Mouse (Mus musculus): ENCODE measurements at regions not wholly inside any gene's neighbourhood (a gene's known extent, or its start where the extent isn't known, plus 50 kb on each side); places are given as distances from the start of the nearest gene placed in this dataset.

- 85% methylated on average over 16 of the region's 16 CpGs for WGBS
- no peak for DNase-seq
- Histone ChIP-seq H3K27ac (ENCODE audit: insufficient read depth, low read depth, low read length) (no peak overlapping the region), H3K4me3 (ENCODE audit: insufficient read depth, low read depth, low read length) (no peak overlapping the region), H3K36me3 (ENCODE audit: control insufficient read depth, insufficient read depth, low read length) (no peaks in the 10 kb centered on the region), H3K27me3 (replicated peaks; ENCODE audit: control insufficient read depth, insufficient read depth, low read length) (no peaks in the 10 kb centered on the region), H3K4me1 (ENCODE audit: control insufficient read depth, insufficient read depth, low read length) (peaks cover 4% of the 10 kb centered on the region)
- TF ChIP-seq CTCF (conservative IDR thresholded peaks at IDR 0.05; ENCODE audit: insufficient read depth, insufficient read length, low read depth, low read length) (no peak), POLR2A (IDR thresholded peaks at IDR 0.05; ENCODE audit: low read depth, low read length) (no peak)
Measured at GRCm38 (mm10) chr17:45940121-45940813, 91.9 kb downstream of the Vegfa start.

- Histone ChIP-seq H3K27ac (ENCODE audit: insufficient read depth, low read depth, low read length) (no peak overlapping the region), H3K4me1 (ENCODE audit: control insufficient read depth, insufficient read depth, low read length) (peaks cover 4% of the 10 kb centered on the region), H3K4me3 (ENCODE audit: insufficient read depth, low read depth, low read length) (no peak overlapping the region), H3K36me3 (ENCODE audit: control insufficient read depth, insufficient read depth, low read length) (no peaks in the 10 kb centered on the region), H3K27me3 (replicated peaks; ENCODE audit: control insufficient read depth, insufficient read depth, low read length) (no peaks in the 10 kb centered on the region)
- WGBS: 81% methylated on average over 1 of the region's 1 CpGs
- no peak for TF ChIP-seq CTCF (conservative IDR thresholded peaks at IDR 0.05; ENCODE audit: insufficient read depth, insufficient read length, low read depth, low read length)
- TF ChIP-seq POLR2A (IDR thresholded peaks at IDR 0.05; ENCODE audit: low read depth, low read length): no peak
- DNase-seq: no peak
Measured at GRCm38 (mm10) chr17:45938284-45938683, 93.9 kb downstream of the Vegfa start.

- no peak overlapping the region for H3K4me3 ChIP-seq (ENCODE audit: insufficient read depth, low read depth, low read length)
- no peak overlapping the region for H3K27ac ChIP-seq (ENCODE audit: insufficient read depth, low read depth, low read length)
- H3K27me3 ChIP-seq (replicated peaks; ENCODE audit: control insufficient read depth, insufficient read depth, low read length): no peaks in the 10 kb centered on the region
- WGBS: 52% methylated on average over 12 of the region's 12 CpGs
- no peak for DNase-seq
- H3K4me1 ChIP-seq (ENCODE audit: control insufficient read depth, insufficient read depth, low read length): peaks cover 4% of the 10 kb centered on the region; the same call in 1 of the 2 replicates
- no peaks in the 10 kb centered on the region for H3K36me3 ChIP-seq (ENCODE audit: control insufficient read depth, insufficient read depth, low read length)
- no peak for TF ChIP-seq CTCF (conservative IDR thresholded peaks at IDR 0.05; ENCODE audit: insufficient read depth, insufficient read length, low read depth, low read length)
- no peak for TF ChIP-seq POLR2A (IDR thresholded peaks at IDR 0.05; ENCODE audit: low read depth, low read length)
Measured at GRCm38 (mm10) chr17:45936577-45936976, 95.6 kb downstream of the Vegfa start.

- Histone ChIP-seq H3K27ac (ENCODE audit: insufficient read depth, low read depth, low read length) (no peak overlapping the region), H3K27me3 (replicated peaks; ENCODE audit: control insufficient read depth, insufficient read depth, low read length) (no peaks in the 10 kb centered on the region), H3K4me3 (ENCODE audit: insufficient read depth, low read depth, low read length) (no peak overlapping the region), H3K4me1 (ENCODE audit: control insufficient read depth, insufficient read depth, low read length) (peaks cover 4% of the 10 kb centered on the region; the same call in 1 of the 2 replicates), H3K36me3 (ENCODE audit: control insufficient read depth, insufficient read depth, low read length) (no peaks in the 10 kb centered on the region)
- DNase-seq: no peak
- TF ChIP-seq POLR2A (IDR thresholded peaks at IDR 0.05; ENCODE audit: low read depth, low read length): no peak
- no peak for TF ChIP-seq CTCF (conservative IDR thresholded peaks at IDR 0.05; ENCODE audit: insufficient read depth, insufficient read length, low read depth, low read length)
- WGBS: 63% methylated on average over 4 of the region's 4 CpGs
Measured at GRCm38 (mm10) chr17:45935291-45935690, 96.9 kb downstream of the Vegfa start.

GRCm38 (mm10) chr17:45934002-45934401 is 98.2 kb downstream of the Vegfa start:
- no peak for TF ChIP-seq POLR2A (IDR thresholded peaks at IDR 0.05; ENCODE audit: low read depth, low read length)
- H3K4me3 ChIP-seq (ENCODE audit: insufficient read depth, low read depth, low read length): no peak overlapping the region
- peaks cover 4% of the 10 kb centered on the region; the same call in 1 of the 2 replicates for H3K4me1 ChIP-seq (ENCODE audit: control insufficient read depth, insufficient read depth, low read length)
- WGBS: 59% methylated on average over 2 of the region's 2 CpGs
- no peak for DNase-seq
- H3K27ac ChIP-seq (ENCODE audit: insufficient read depth, low read depth, low read length): no peak overlapping the region
- H3K36me3 ChIP-seq (ENCODE audit: control insufficient read depth, insufficient read depth, low read length): no peaks in the 10 kb centered on the region
- no peaks in the 10 kb centered on the region for H3K27me3 ChIP-seq (replicated peaks; ENCODE audit: control insufficient read depth, insufficient read depth, low read length)

- no peaks in the 10 kb centered on the region for H3K27me3 ChIP-seq (replicated peaks; ENCODE audit: control insufficient read depth, insufficient read depth, low read length)
- H3K27ac ChIP-seq (ENCODE audit: insufficient read depth, low read depth, low read length): no peak overlapping the region
- no peak for DNase-seq
- H3K4me3 ChIP-seq (ENCODE audit: insufficient read depth, low read depth, low read length): no peak overlapping the region
- WGBS: 61% methylated on average over 10 of the region's 10 CpGs
- no peak for TF ChIP-seq POLR2A (IDR thresholded peaks at IDR 0.05; ENCODE audit: low read depth, low read length)
- no peak for TF ChIP-seq CTCF (conservative IDR thresholded peaks at IDR 0.05; ENCODE audit: insufficient read depth, insufficient read length, low read depth, low read length)
- peaks cover 4% of the 10 kb centered on the region; the same call in 1 of the 2 replicates for H3K4me1 ChIP-seq (ENCODE audit: control insufficient read depth, insufficient read depth, low read length)
- H3K36me3 ChIP-seq (ENCODE audit: control insufficient read depth, insufficient read depth, low read length): no peaks in the 10 kb centered on the region
Measured at GRCm38 (mm10) chr17:45933034-45933433, 99.1 kb downstream of the Vegfa start.

- no peaks in the 10 kb centered on the region for H3K27me3 ChIP-seq (replicated peaks; ENCODE audit: control insufficient read depth, insufficient read depth, low read length)
- no peak overlapping the region for H3K27ac ChIP-seq (ENCODE audit: insufficient read depth, low read depth, low read length)
- 62% methylated on average over 6 of the region's 6 CpGs for WGBS
- TF ChIP-seq POLR2A (IDR thresholded peaks at IDR 0.05; ENCODE audit: low read depth, low read length) (no peak), CTCF (conservative IDR thresholded peaks at IDR 0.05; ENCODE audit: insufficient read depth, insufficient read length, low read depth, low read length) (no peak)
- H3K36me3 ChIP-seq (ENCODE audit: control insufficient read depth, insufficient read depth, low read length): no peaks in the 10 kb centered on the region
- H3K4me1 ChIP-seq (ENCODE audit: control insufficient read depth, insufficient read depth, low read length): peaks cover 4% of the 10 kb centered on the region; the same call in 1 of the 2 replicates
- H3K4me3 ChIP-seq (ENCODE audit: insufficient read depth, low read depth, low read length): no peak overlapping the region
- peak; percentile 42 for DNase-seq
Measured at GRCm38 (mm10) chr17:45932611-45933010, 99.6 kb downstream of the Vegfa start.

Measured in kidney, adult 2 months (tissue).